Mouse (Mus musculus): ENCODE measurements at regions not wholly inside any gene's neighbourhood (a gene's known extent, or its start where the extent isn't known, plus 50 kb on each side); places are given as distances from the start of the nearest gene placed in this dataset.
A peak's percentile ranks its signal among the peaks of the same experiment; 100 is the strongest.

DNA sequence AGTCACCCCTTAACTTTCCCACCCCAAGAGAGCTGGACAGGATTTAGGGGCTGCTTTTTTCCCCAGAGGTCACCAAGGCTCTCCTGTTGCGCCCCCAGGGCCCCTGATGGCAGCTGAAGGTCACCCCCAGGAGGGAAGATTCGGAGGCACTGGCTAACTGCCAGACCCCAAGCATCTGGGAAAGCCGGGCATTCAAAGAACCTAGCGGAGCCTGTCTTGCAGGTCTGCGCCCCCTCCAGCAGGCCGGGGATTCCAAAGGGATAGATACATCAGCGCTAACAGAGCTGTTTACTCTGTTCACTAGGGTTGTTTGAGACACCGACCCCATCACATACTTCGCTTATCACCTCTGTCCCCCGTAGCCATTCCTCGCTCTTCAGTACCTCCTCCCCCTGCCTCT is 154.6 kb upstream of the Usp9x start:
- Histone ChIP-seq H3K27me3 (replicated peaks; ENCODE audit: control insufficient read depth, insufficient read depth, low read length) (peaks cover 5% of the 10 kb centered on the region; the same call in 1 of the 2 replicates), H3K4me1 (replicated peaks; ENCODE audit: control insufficient read depth, insufficient read depth, low read length) (no peaks in the 10 kb centered on the region), H3K9ac (ENCODE audit: low read depth, low read length) (no peak overlapping the region), H3K27ac (ENCODE audit: low read depth, low read length) (no peak overlapping the region), H3K4me2 (peak overlapping the region; percentile 39; the same call in 1 of the 2 replicates), H3K4me3 (ENCODE audit: low read depth, low read length) (no peak overlapping the region), H3K9me3 (ENCODE audit: control insufficient read depth, low read length) (no peaks in the 10 kb centered on the region), H3K36me3 (ENCODE audit: control insufficient read depth, insufficient read depth, low read length) (no peaks in the 10 kb centered on the region)
- no peak for DNase-seq (ENCODE audit: low spot score)
- ATAC-seq (replicated peaks; ENCODE audit: low FRiP score), result no peak
- 32% methylated on average over 11 of the region's 11 CpGs for WGBS

DNA sequence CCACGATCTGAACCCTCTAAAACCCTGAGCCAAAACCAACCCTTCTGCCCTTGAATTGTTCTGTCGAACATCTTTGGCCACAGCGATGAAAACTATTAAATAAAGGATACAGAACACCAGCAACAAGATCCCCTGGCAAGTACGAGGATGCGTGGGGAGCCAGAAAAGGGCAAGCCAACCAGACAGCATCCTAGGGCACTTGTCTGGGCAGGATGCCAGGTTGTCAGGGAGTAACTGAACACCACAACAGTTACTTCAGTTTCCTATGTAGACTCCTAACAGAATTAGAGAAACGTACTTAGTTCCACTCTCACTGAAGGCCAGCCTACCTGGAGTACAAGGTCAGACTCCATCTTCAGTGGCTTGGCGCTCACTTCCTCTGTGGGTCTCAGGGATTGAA is 138.4 kb upstream of the Med14 start:
- no peak overlapping the region for H3K4me3 ChIP-seq (ENCODE audit: low read depth, low read length)
- no peaks in the 10 kb centered on the region; the same call in 1 of the 2 replicates for H3K27me3 ChIP-seq (replicated peaks; ENCODE audit: control insufficient read depth, insufficient read depth, low read length)
- no peak overlapping the region for H3K4me2 ChIP-seq
- DNase-seq (ENCODE audit: low spot score) (no peak), ATAC-seq (replicated peaks; ENCODE audit: low FRiP score) (no peak)
- H3K9ac ChIP-seq (ENCODE audit: low read depth, low read length), result no peak overlapping the region
- H3K36me3 ChIP-seq (ENCODE audit: control insufficient read depth, insufficient read depth, low read length), result no peaks in the 10 kb centered on the region
- no peak overlapping the region for H3K27ac ChIP-seq (ENCODE audit: low read depth, low read length)
- 81% methylated on average over 7 of the region's 7 CpGs for WGBS
- H3K4me1 ChIP-seq (replicated peaks; ENCODE audit: control insufficient read depth, insufficient read depth, low read length), result no peaks in the 10 kb centered on the region
- H3K9me3 ChIP-seq (ENCODE audit: control insufficient read depth, low read length), result no peaks in the 10 kb centered on the region

- WGBS, result 74% methylated on average over 7 of the region's 7 CpGs
- no peaks in the 10 kb centered on the region for H3K27me3 ChIP-seq (replicated peaks; ENCODE audit: control insufficient read depth, insufficient read depth, low read length)
- no peak overlapping the region for H3K9ac ChIP-seq (ENCODE audit: low read depth, low read length)
- H3K4me3 ChIP-seq (ENCODE audit: low read depth, low read length), result no peak overlapping the region
- H3K36me3 ChIP-seq (ENCODE audit: control insufficient read depth, insufficient read depth, low read length), result no peaks in the 10 kb centered on the region
- no peak overlapping the region for H3K4me2 ChIP-seq
- DNase-seq (ENCODE audit: low spot score) (no peak), ATAC-seq (replicated peaks; ENCODE audit: low FRiP score) (no peak)
- H3K27ac ChIP-seq (ENCODE audit: low read depth, low read length), result no peak overlapping the region
- no peaks in the 10 kb centered on the region for H3K4me1 ChIP-seq (replicated peaks; ENCODE audit: control insufficient read depth, insufficient read depth, low read length)
- H3K9me3 ChIP-seq (ENCODE audit: control insufficient read depth, low read length), result no peaks in the 10 kb centered on the region
Measured at GRCm38 (mm10) chrX:12891468-12891867, 129.6 kb upstream of the Med14 start.

DNA sequence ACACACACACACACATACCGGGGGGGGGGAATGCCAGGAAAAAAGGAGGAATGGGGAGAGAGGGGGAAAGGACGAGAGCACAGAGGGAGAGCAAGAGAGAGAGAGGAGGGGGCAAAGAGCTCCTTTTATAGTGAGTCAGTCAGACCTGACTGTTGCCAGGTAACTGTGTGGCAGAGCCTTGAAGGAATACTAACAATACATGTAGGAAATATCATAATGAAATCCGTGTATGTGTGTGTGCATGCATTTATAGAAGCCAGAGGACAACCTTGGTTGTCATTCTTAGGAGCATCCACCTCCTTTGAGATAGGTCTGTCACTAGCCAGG is 127.6 kb upstream of the Med14 start:
- no peak overlapping the region for H3K4me2 ChIP-seq
- 65% methylated on average over 3 of the region's 3 CpGs for WGBS
- no peak for ATAC-seq (replicated peaks; ENCODE audit: low FRiP score)

GRCm38 (mm10) chrX:12888708-12889481 is 127.0 kb upstream of the Med14 start:
- Histone ChIP-seq H3K4me3 (ENCODE audit: low read depth, low read length) (no peak overlapping the region), H3K4me1 (replicated peaks; ENCODE audit: control insufficient read depth, insufficient read depth, low read length) (no peaks in the 10 kb centered on the region), H3K27ac (ENCODE audit: low read depth, low read length) (no peak overlapping the region), H3K27me3 (replicated peaks; ENCODE audit: control insufficient read depth, insufficient read depth, low read length) (no peaks in the 10 kb centered on the region), H3K4me2 (no peak overlapping the region), H3K36me3 (ENCODE audit: control insufficient read depth, insufficient read depth, low read length) (no peaks in the 10 kb centered on the region), H3K9ac (ENCODE audit: low read depth, low read length) (no peak overlapping the region), H3K9me3 (ENCODE audit: control insufficient read depth, low read length) (no peaks in the 10 kb centered on the region)
- ATAC-seq (replicated peaks; ENCODE audit: low FRiP score) (no peak), DNase-seq (ENCODE audit: low spot score) (no peak)
- WGBS, result 76% methylated on average over 3 of the region's 3 CpGs

More for the DNA sequence above, 127.6 kb upstream of the Med14 start:
- no peaks in the 10 kb centered on the region for H3K36me3 ChIP-seq (ENCODE audit: control insufficient read depth, insufficient read depth, low read length)
- no peak overlapping the region for H3K27ac ChIP-seq (ENCODE audit: low read depth, low read length)
- no peaks in the 10 kb centered on the region for H3K4me1 ChIP-seq (replicated peaks; ENCODE audit: control insufficient read depth, insufficient read depth, low read length)
- H3K27me3 ChIP-seq (replicated peaks; ENCODE audit: control insufficient read depth, insufficient read depth, low read length), result no peaks in the 10 kb centered on the region
- no peaks in the 10 kb centered on the region for H3K9me3 ChIP-seq (ENCODE audit: control insufficient read depth, low read length)
- no peak overlapping the region for H3K9ac ChIP-seq (ENCODE audit: low read depth, low read length)
- no peak overlapping the region for H3K4me3 ChIP-seq (ENCODE audit: low read depth, low read length)
- DNase-seq (ENCODE audit: low spot score), result no peak

DNA sequence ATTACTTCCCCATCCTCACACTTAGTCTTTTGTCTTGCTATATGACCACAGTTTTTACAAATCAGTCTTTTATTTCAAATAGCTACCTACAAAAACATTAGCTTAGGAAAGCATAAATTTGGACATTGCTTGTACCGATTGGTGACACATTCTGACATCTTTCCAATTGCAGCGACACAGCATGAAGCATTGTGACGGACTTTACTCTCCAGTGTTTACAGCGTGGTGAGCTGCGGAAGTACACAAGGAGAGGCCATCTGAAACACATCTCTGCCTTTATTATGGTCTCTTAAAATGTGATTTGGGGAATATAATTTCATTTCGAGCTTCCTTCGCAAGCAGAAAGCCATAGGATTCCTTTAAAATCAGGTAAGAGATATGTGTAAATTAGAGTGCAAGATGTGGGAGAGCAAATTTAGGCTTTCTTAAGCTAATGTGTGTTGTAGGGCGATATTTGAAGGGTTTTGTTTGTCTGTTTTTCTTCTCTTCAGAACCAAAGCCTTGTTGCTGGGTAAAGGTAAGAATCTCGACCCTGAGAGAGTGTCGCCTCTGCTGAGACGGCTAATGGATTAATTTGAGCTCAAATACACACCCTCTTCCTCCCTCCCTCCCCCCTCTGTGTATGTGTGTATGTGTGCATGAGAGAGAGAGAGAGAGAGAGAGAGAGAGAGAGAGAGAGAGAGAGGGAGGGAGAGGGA is 126.3 kb upstream of the Med14 start:
- H3K4me1 ChIP-seq (replicated peaks; ENCODE audit: control insufficient read depth, insufficient read depth, low read length), result no peaks in the 10 kb centered on the region
- ATAC-seq (replicated peaks; ENCODE audit: low FRiP score) (no peak), DNase-seq (ENCODE audit: low spot score) (no peak)
- no peak overlapping the region for H3K27ac ChIP-seq (ENCODE audit: low read depth, low read length)
- no peak overlapping the region for H3K9ac ChIP-seq (ENCODE audit: low read depth, low read length)
- no peak overlapping the region for H3K4me3 ChIP-seq (ENCODE audit: low read depth, low read length)
- H3K27me3 ChIP-seq (replicated peaks; ENCODE audit: control insufficient read depth, insufficient read depth, low read length), result no peaks in the 10 kb centered on the region
- no peaks in the 10 kb centered on the region for H3K9me3 ChIP-seq (ENCODE audit: control insufficient read depth, low read length)
- 67% methylated on average over 11 of the region's 11 CpGs for WGBS
- H3K36me3 ChIP-seq (ENCODE audit: control insufficient read depth, insufficient read depth, low read length), result no peaks in the 10 kb centered on the region
- no peak overlapping the region for H3K4me2 ChIP-seq

GRCm38 (mm10) chrX:12887516-12887915 is 125.6 kb upstream of the Med14 start:
- Histone ChIP-seq H3K9me3 (ENCODE audit: control insufficient read depth, low read length) (no peaks in the 10 kb centered on the region), H3K4me1 (replicated peaks; ENCODE audit: control insufficient read depth, insufficient read depth, low read length) (no peaks in the 10 kb centered on the region), H3K27ac (ENCODE audit: low read depth, low read length) (no peak overlapping the region), H3K36me3 (ENCODE audit: control insufficient read depth, insufficient read depth, low read length) (no peaks in the 10 kb centered on the region), H3K27me3 (replicated peaks; ENCODE audit: control insufficient read depth, insufficient read depth, low read length) (no peaks in the 10 kb centered on the region), H3K4me3 (ENCODE audit: low read depth, low read length) (no peak overlapping the region), H3K9ac (ENCODE audit: low read depth, low read length) (no peak overlapping the region), H3K4me2 (no peak overlapping the region)
- DNase-seq (ENCODE audit: low spot score) (no peak), ATAC-seq (replicated peaks; ENCODE audit: low FRiP score) (no peak)
- 63% methylated on average over 2 of the region's 2 CpGs for WGBS

DNA sequence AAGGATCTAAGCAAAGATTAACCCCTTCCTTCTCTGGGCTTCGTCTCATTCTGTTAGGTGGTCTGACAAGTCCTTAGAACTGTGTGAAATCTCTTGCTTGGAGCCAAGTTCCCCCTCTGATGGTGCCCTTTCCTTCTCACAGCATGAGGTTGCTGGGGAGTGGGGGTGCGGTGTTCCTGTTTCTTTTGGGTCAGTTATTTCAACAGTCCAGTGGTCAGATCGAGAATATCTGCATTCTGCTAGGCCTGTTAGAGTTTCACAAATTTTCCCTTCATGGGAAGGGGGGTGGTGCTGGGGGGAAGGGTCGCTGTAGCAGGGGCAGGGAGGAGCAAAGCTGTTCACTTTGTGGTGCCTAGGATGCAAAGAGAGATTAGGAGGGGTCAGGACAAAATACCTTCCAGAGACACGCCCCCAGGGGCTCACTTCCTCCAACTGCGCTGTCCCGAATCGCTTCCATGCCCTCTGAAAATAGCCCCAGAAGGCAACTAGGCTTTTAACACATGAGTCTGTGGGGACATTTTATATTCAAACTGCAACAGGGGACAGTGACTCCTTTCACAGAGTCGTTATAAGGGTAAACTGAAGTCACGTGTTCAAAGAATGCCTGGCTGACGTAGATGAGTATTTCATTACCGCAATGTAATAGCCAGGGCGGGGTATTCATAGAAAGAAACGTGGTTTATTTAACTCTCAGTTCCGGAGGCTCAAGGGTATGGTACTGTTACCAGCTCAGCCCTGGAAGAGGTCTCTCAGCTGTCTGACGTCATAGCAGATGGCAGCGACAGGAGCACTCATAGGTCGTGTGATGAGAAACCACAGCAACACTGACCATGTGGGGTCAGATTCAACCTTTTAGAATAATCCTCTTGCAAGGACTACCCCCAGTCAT is 124.5 kb upstream of the Med14 start:
- H3K27me3 ChIP-seq (replicated peaks; ENCODE audit: control insufficient read depth, insufficient read depth, low read length), result no peaks in the 10 kb centered on the region
- DNase-seq (ENCODE audit: low spot score), result no peak
- H3K4me1 ChIP-seq (replicated peaks; ENCODE audit: control insufficient read depth, insufficient read depth, low read length), result no peaks in the 10 kb centered on the region
- 0 out of 2 replicates have a peak overlapping the region, but pooled peaks have one; percentile 17 for H3K4me3 ChIP-seq (ENCODE audit: low read depth, low read length)
- H3K9me3 ChIP-seq (ENCODE audit: control insufficient read depth, low read length), result no peaks in the 10 kb centered on the region
- H3K36me3 ChIP-seq (ENCODE audit: control insufficient read depth, insufficient read depth, low read length), result no peaks in the 10 kb centered on the region
- peak overlapping the region; percentile 59 for H3K4me2 ChIP-seq
- no peak for ATAC-seq (replicated peaks; ENCODE audit: low FRiP score)
- 21% methylated on average over 18 of the region's 18 CpGs for WGBS
- H3K9ac ChIP-seq (ENCODE audit: low read depth, low read length), result no peak overlapping the region
- no peak overlapping the region for H3K27ac ChIP-seq (ENCODE audit: low read depth, low read length)
